Mouse (Mus musculus) adrenal gland (tissue): ENCODE measurements around the gene Ldb1.

Experiments used
- intact Hi-C: fragments of 180-260 bp; cut with DNase I; formaldehyde crosslinking; loops from one replicate; pipeline ENCODE4 v1.15.1; 2025
- long read RNA-seq, 2 experiments: library from polyadenylated mRNA; unstranded; transcript quantifications; one replicate each; pipeline ENCODE4 v2.0.0; 2020; ENCODE audit warnings: borderline replicate concordance in 1 of 2; ENCODE audit not compliant: insufficient replicate concordance in 1 of 2

Gene Ldb1
- long read RNA-seq, experiment 1, partial matches to known transcripts = 2 of 2 reads
- long read RNA-seq, experiment 1, other reads (novel, unspliced or antisense) = 0 of 2 reads
- long read RNA-seq, experiment 2, partial matches to known transcripts = 0 of 4 reads
- long read RNA-seq, experiment 2, other reads (novel, unspliced or antisense) = 4 of 4 reads

- intact Hi-C loops = no loop called here
Observed at GRCm38 (mm10) chr19:46044993-46045695, at the start of gene Ldb1. Gene Ldb1, minus strand, starts transcription at chr19:46045214.

- intact Hi-C loops = no loop called here
Observed at GRCm38 (mm10) chr19:46094144-46094543, 49.1 kb upstream of the Ldb1 start.

- intact Hi-C loops = no loop called here
Observed at GRCm38 (mm10) chr19:46091641-46092040, 46.6 kb upstream of the Ldb1 start.

- intact Hi-C loops = no loop called here
Observed at GRCm38 (mm10) chr19:46087871-46088270, 42.9 kb upstream of the Ldb1 start.

GRCm38 (mm10) chr19:46086337-46086736, 41.3 kb upstream of the Ldb1 start:
- intact Hi-C loops = no loop called here

- intact Hi-C loops = no loop called here
Observed at GRCm38 (mm10) chr19:46085185-46085584, 40.2 kb upstream of the Ldb1 start.

GRCm38 (mm10) chr19:46078535-46078934, 33.5 kb upstream of the Ldb1 start:
- intact Hi-C loops = no loop called here

GRCm38 (mm10) chr19:46075616-46076607, 30.9 kb upstream of the Ldb1 start, which contains the start of gene Nolc1:
Gene Nolc1, plus strand, starts transcription at chr19:46075863.
- intact Hi-C loops = loop anchor here (2.0 kb wide), 1 partner anchor 19 kb away; no protein-coding TSS in a partner anchor

- intact Hi-C loops = loop anchor here (2.0 kb wide), 1 partner anchor 17 kb away; no protein-coding TSS in a partner anchor
Observed at GRCm38 (mm10) chr19:46074266-46074665, 29.3 kb upstream of the Ldb1 start.

GRCm38 (mm10) chr19:46073285-46073684, 28.3 kb upstream of the Ldb1 start:
- intact Hi-C loops = no loop called here

GRCm38 (mm10) chr19:46068054-46068453, 23.0 kb upstream of the Ldb1 start:
- intact Hi-C loops = no loop called here

- intact Hi-C loops = no loop called here
Observed at GRCm38 (mm10) chr19:46060845-46061244, 15.8 kb upstream of the Ldb1 start.

GRCm38 (mm10) chr19:46058466-46058865, 13.5 kb upstream of the Ldb1 start:
- intact Hi-C loops = no loop called here

- intact Hi-C loops = loop anchor here (2.0 kb wide), 1 partner anchor 18 kb away; the partner anchor contains the start of gene Nolc1
Observed at GRCm38 (mm10) chr19:46056947-46057607, 12.1 kb upstream of the Ldb1 start.

GRCm38 (mm10) chr19:46056388-46056946, 11.5 kb upstream of the Ldb1 start:
- intact Hi-C loops = loop anchor here (2.0 kb wide), 1 partner anchor 18 kb away; the partner anchor contains the start of gene Nolc1

GRCm38 (mm10) chr19:46055752-46056387, 10.9 kb upstream of the Ldb1 start:
- intact Hi-C loops = loop anchor here (2.0 kb wide), 1 partner anchor 19 kb away; the partner anchor contains the start of gene Nolc1

GRCm38 (mm10) chr19:46050462-46050861, 5.4 kb upstream of the Ldb1 start:
- intact Hi-C loops = no loop called here

GRCm38 (mm10) chr19:46049129-46049528, 4.1 kb upstream of the Ldb1 start:
- intact Hi-C loops = no loop called here

- intact Hi-C loops = no loop called here
Observed at GRCm38 (mm10) chr19:46047426-46047825, 2.4 kb upstream of the Ldb1 start.

GRCm38 (mm10) chr19:46046621-46047025, 1.6 kb upstream of the Ldb1 start:
- intact Hi-C loops = no loop called here
